Mouse (Mus musculus) hindbrain, embryonic 10.5 days (tissue): ENCODE results near the gene Rims4. TPM values are rescaled to one million over a fixed set of nuclear protein-coding genes. Genes with fewer than 3 reads are reported as not detected.

Source experiments
- DNase-seq: peaks from one replicate; pipeline ENCODE4 v3.0.0-alpha.2; 2017; ENCODE audit warnings: low spot score
- H3K27ac ChIP-seq: fragments of 300-500 bp; sonication (generic); 2 replicates; pipeline ENCODE4 v1.5.1; 2016; ENCODE audit warnings: mild to moderate bottlenecking, moderate library complexity
- H3K27me3 ChIP-seq: fragments of 300-500 bp; sonication (generic); 2 replicates; pipeline ENCODE4 v1.6.1; 2016; ENCODE audit warnings: mild to moderate bottlenecking; ENCODE audit not compliant: poor library complexity, insufficient read depth, severe bottlenecking
- H3K36me3 ChIP-seq: fragments of 300-500 bp; sonication (generic); 2 replicates; pipeline ENCODE4 v1.6.1; 2016; ENCODE audit warnings: mild to moderate bottlenecking, moderate library complexity
- H3K4me1 ChIP-seq: fragments of 300-500 bp; sonication (generic); replicated peaks from 2 replicates; pipeline ENCODE4 v1.6.1; 2016; ENCODE audit warnings: mild to moderate bottlenecking
- H3K4me3 ChIP-seq: fragments of 300-500 bp; sonication (generic); 2 replicates; pipeline ENCODE4 v1.5.1; 2016; ENCODE audit warnings: mild to moderate bottlenecking, moderate library complexity
- H3K9me3 ChIP-seq: fragments of 300-500 bp; sonication (generic); 2 replicates; pipeline ENCODE4 v1.6.1; 2016; ENCODE audit warnings: mild to moderate bottlenecking, moderate library complexity
- WGBS: fragments of 180-500 bp; shearing (Covaris S2); methylation state at CpG from one replicate; pipeline ENCODE4 v1.1.7; 2016; 5-methylcytosine and 5-hydroxymethylcytosine counted together
- polyA plus RNA-seq: library from polyadenylated mRNA; unstranded; fragments of >200 nt; fragmentation: Nextera tagmentation; extraction: Ambion mirVana; gene quantifications from 2 replicates; pipeline ENCODE4 v1.2.1, GENCODE M21; 2016

Rims4 gene
- polyA plus RNA-seq, 1 experiment from 2014 or later, result 1.6 TPM

DNA sequence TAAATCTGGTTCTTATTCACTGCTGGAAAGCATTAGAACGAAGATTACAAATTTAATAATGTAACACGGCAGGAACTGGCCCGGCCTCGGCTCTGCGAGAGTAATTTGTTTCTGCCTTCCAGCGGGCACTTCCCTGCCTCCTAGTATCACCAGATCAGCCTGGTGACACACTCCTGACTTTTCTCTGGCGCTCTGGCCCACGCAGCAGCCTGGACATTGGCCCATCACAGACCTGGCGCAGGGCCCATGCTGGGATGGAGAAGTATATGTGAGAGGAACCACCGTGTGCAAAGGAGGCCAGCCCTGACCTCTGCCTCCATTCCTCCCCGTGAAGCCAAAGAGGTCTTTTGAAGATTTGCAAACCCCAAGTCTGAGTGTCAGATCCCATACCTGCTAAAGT, 15.0 kb downstream of the Rims4 start:
- no peak for DNase-seq
- H3K27ac ChIP-seq, result no peak overlapping the region
- no peaks in the 10 kb centered on the region for H3K9me3 ChIP-seq
- H3K4me3 ChIP-seq, result no peak overlapping the region
- H3K27me3 ChIP-seq, result no peaks in the 10 kb centered on the region
- no peaks in the 10 kb centered on the region for H3K36me3 ChIP-seq
- 72% methylated on average over 11 of the region's 11 CpGs for WGBS
- H3K4me1 ChIP-seq, result peaks cover 12% of the 10 kb centered on the region; the same call in 1 of the 2 replicates

DNA sequence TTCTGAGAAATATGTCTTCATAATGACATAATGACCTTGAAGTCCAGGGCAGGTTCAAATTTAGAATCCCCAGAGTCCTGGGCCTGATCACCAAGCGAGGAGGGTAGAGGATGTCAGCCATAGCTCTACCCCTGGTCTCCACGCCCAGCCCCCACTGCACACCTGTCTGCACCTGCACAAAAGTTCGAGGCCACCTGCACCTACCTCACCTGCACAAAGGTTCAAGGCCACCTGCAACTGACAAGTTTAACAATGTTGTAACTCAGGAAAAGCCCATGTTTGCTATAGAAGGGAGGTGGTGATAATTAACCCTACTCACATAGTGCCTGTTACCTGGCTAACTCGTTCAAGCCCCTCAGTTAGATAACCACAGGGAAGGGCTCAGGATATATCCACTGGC, 16.0 kb downstream of the Rims4 start:
- Histone ChIP-seq H3K9me3 (no peaks in the 10 kb centered on the region), H3K27me3 (no peaks in the 10 kb centered on the region), H3K36me3 (no peaks in the 10 kb centered on the region), H3K4me3 (no peak overlapping the region), H3K4me1 (peaks cover 12% of the 10 kb centered on the region; the same call in 1 of the 2 replicates), H3K27ac (no peak overlapping the region)
- WGBS, result 87% methylated on average over 4 of the region's 4 CpGs
- no peak for DNase-seq

DNA sequence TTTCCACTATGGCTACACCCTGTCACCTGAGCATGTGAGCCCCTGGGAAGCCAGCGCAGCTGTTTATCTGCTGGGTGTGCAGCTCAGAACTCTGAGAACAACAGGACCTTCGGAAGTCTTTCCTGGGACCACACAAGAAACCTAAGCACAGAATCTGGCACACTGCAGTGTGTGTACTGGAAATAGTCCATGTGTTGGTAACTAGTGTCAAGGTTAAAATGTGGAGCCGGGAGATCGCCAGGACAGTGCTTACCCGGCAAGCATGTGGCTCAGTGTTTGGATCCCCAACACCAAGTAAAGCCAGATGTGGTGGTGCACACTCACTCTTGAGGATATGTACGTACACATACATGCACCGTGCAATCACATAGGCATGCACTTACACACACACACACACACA, 17.4 kb downstream of the Rims4 start:
- Histone ChIP-seq H3K9me3 (no peaks in the 10 kb centered on the region), H3K27me3 (no peaks in the 10 kb centered on the region), H3K27ac (no peak overlapping the region), H3K36me3 (no peaks in the 10 kb centered on the region), H3K4me1 (peaks cover 12% of the 10 kb centered on the region; the same call in 1 of the 2 replicates), H3K4me3 (no peak overlapping the region)
- DNase-seq, result no peak
- 87% methylated on average over 7 of the region's 7 CpGs for WGBS

DNA sequence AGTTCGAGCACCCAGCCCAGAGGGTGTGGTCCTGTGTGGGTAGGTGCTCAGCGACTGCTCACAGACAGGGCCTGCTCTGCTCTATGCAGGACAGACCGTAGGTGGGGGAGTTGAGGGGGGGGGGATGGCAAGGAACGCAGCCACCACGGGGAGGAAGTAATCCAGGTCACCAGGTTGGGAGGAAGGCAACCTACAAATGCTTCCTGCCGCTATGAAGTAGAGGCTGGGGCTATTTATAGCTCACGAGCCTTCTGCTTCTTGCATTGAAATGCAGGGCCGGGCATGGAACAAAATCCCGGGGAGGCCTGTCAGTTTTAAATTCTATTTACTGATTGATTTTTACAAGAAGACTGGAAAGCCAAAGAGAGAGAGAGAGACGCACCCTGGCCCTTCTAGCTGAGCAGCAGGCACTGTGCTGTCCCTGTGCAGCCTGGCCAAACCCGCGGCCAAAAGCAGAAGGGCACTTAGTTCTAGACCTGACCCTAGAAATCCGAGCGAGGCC, 18.5 kb downstream of the Rims4 start:
- peaks cover 10% of the 10 kb centered on the region; the same call in 1 of the 2 replicates for H3K4me1 ChIP-seq
- peak overlapping the region; percentile 40; the same call in 1 of the 2 replicates for H3K27ac ChIP-seq
- 62% methylated on average over 14 of the region's 14 CpGs for WGBS
- H3K9me3 ChIP-seq, result no peaks in the 10 kb centered on the region
- H3K4me3 ChIP-seq, result no peak overlapping the region
- H3K27me3 ChIP-seq, result no peaks in the 10 kb centered on the region
- H3K36me3 ChIP-seq, result no peaks in the 10 kb centered on the region
- no peak for DNase-seq

DNA sequence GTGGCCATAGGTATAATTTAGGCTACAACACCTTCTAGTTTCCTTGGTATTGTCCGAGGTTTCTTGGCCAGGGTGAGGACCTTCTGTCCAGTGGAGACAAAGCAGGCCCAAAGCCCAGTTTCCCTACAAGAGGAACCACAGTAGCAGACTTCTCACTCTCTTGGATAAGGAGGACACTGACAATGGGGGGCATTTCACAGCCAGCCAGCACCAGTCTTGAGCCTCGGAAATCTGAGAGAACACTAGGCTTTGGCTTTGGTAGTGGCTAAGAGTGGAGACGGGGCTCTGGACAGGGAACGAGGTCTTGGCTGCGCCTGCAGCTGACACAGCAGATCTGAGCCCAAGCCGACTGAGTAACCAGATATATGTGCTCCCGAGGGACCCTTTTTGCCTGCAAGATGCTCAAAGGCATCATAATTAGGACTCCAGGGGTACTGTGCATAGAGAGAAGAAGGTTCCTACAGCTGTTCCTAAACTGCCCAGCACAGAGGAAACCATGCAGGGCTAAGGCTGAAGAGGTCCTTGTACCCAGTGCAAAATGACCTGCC, 20.4 kb downstream of the Rims4 start:
- Histone ChIP-seq H3K4me3 (no peak overlapping the region), H3K27ac (no peak overlapping the region), H3K36me3 (no peaks in the 10 kb centered on the region), H3K9me3 (no peaks in the 10 kb centered on the region), H3K27me3 (no peaks in the 10 kb centered on the region), H3K4me1 (peaks cover 4% of the 10 kb centered on the region; the same call in 1 of the 2 replicates)
- 78% methylated on average over 7 of the region's 7 CpGs for WGBS
- no peak for DNase-seq

DNA sequence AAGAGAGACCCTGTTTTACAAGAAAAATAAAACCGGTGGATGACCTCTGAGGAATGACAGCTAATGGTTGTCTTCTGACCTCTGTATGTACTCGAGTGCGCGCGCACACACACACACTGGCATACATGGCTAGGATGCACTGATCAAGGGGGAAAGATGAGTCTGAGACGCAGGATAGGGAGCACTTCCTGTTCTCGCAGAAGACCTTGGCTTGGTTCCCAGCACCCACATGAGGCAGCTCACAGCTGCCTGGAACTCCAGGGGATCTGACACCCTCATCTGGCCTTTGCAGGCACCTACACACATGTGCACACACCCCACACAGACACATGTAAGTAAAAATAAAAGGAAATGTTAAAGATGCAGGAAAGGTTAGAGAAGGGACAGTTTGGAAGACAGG, 21.5 kb downstream of the Rims4 start:
- Histone ChIP-seq H3K9me3 (no peaks in the 10 kb centered on the region), H3K27ac (no peak overlapping the region), H3K27me3 (no peaks in the 10 kb centered on the region), H3K4me3 (no peak overlapping the region), H3K4me1 (peaks cover 4% of the 10 kb centered on the region; the same call in 1 of the 2 replicates), H3K36me3 (no peaks in the 10 kb centered on the region)
- 95% methylated on average over 7 of the region's 7 CpGs for WGBS
- DNase-seq, result no peak

DNA sequence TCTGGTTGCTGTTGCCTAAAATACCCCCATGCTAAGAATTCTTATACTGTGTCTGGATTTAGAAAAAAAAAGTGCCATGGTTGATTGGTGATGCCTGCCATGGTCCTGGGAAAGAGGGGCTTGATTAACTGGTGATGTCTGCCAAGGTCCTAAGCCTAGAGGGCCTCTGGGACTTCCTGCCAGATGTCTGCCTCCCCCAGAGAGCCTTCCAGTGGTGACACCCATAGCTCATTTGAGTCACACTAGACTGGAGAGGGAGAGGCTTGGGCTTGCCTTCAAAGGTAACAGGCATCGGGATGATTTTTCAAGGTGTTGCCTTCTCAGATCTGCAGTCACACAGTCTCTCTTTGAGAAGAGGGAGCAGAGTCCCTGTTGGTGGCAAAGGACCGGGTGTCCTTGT, 23.3 kb downstream of the Rims4 start:
- Histone ChIP-seq H3K4me3 (no peak overlapping the region), H3K27ac (no peak overlapping the region), H3K4me1 (peaks cover 13% of the 10 kb centered on the region; the same call in 1 of the 2 replicates), H3K27me3 (no peaks in the 10 kb centered on the region), H3K9me3 (no peaks in the 10 kb centered on the region), H3K36me3 (no peaks in the 10 kb centered on the region)
- WGBS, result 75% methylated on average over 2 of the region's 2 CpGs
- no peak for DNase-seq

DNA sequence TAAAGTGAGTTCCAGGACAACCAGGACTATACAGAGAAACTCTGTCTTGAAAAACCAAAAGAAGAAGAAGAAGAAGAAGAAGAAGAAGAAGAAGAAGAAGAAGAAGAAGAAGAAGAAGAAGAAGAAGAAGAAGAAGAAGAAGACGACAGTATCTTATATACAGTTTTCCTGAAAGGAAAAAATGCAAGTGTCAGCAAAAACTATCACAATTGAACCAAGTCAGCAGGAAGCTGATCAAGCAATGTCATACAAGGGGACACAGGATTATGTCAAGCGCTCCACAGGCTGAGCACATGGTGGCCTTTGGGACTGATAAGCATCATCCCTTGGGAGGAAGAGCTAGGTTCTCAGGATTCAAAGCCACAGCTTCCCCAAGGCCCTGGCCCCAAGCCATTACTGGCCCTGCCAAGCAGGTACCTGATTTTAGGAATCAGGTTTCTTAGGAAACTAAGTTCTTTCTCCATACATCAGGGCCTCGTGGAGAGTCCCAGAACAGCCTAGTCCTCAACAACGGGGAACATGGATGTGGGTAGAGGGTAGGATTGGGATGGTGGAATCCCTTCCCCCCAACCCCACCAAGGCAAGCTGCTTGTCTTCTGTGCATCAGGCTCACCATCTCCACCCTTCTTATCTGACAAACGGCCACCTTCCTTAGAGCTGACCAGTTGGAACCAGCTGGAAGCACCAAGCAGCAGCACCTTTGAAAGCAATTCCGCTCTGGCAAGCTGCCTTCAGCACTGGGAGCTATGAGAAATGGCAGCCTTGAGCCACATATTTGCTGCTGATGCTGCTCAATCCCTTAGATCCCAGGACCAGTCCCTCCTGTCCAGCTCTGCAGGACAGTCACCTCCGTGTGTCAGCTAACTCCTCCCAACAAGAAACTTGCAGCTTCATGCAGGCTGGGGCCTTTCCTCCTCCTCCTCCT, 24.8 kb downstream of the Rims4 start:
- H3K27me3 ChIP-seq, result no peaks in the 10 kb centered on the region
- 65% methylated on average over 7 of the region's 7 CpGs for WGBS
- DNase-seq, result no peak

DNA sequence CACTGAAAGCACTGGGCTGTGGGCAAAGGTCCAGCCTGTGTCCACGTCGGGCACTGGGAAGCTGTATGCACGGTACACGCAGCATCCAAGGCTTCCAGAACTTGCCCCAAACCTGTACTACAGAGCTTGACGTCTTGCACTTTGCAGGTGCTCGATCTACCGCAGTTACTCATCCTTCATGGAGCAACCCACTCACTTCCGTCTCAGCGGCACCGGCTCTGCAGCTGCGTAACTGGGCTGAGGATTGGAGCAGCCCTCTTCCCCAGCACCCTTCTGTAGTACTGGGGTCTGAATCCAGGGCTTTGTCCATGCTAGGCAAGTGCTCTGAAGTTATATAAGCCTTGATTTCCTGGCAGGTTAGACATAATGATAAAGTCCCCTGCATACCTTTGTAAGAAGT, 27.2 kb downstream of the Rims4 start:
- H3K9me3 ChIP-seq, result no peaks in the 10 kb centered on the region
- DNase-seq, result no peak
- H3K27me3 ChIP-seq, result no peaks in the 10 kb centered on the region
- 93% methylated on average over 11 of the region's 11 CpGs for WGBS
- H3K27ac ChIP-seq, result no peak overlapping the region
- H3K36me3 ChIP-seq, result no peaks in the 10 kb centered on the region
- H3K4me3 ChIP-seq, result no peak overlapping the region
- peaks cover 9% of the 10 kb centered on the region; the same call in 1 of the 2 replicates for H3K4me1 ChIP-seq

More for the DNA sequence above, 24.8 kb downstream of the Rims4 start:
- Histone ChIP-seq H3K27ac (no peak overlapping the region), H3K9me3 (no peaks in the 10 kb centered on the region), H3K4me3 (no peak overlapping the region), H3K36me3 (no peaks in the 10 kb centered on the region), H3K4me1 (peaks cover 9% of the 10 kb centered on the region; the same call in 1 of the 2 replicates)

DNA sequence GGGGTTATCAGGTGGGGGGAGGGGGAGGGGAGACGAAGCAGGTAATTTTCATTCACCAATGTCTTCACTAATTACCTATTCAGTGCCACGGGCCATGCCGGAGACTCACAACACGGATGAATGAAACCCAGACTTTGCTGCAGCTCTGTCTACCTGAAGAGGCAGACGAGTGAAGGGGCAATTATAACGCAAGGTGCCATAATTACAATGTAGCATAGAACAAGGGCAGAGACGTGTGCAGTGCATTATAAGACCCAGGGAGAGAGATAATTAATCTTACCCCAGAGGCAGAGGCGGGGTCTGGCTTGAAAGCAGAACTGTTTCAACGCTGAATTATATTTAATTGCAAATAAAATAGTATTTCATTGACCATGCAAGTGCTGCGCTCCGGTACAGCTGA, 27.9 kb downstream of the Rims4 start:
- H3K4me3 ChIP-seq, result no peak overlapping the region
- H3K27me3 ChIP-seq, result no peaks in the 10 kb centered on the region
- WGBS, result 81% methylated on average over 11 of the region's 11 CpGs
- no peak for DNase-seq
- H3K27ac ChIP-seq, result no peak overlapping the region
- H3K4me1 ChIP-seq, result peaks cover 9% of the 10 kb centered on the region; the same call in 1 of the 2 replicates
- H3K9me3 ChIP-seq, result no peaks in the 10 kb centered on the region
- no peaks in the 10 kb centered on the region for H3K36me3 ChIP-seq

DNA sequence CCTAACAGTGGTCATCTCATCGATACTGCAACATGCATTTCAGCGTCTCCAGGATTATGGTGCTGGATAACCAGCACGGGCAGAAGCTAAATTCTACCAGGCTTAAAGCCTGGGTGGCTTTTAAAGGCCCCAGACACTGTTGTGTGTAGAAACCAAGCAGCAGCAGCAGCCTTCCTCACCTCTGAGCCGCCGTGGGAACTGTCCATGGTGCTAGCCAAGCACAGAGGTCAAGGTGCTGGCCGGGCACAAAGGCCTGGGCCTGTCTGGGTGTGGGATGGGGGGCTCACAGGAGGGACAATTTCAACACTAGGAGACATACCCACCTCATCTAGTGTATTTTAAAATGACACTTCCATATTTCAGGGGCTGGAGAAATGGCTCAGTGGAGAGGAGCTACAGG, 29.1 kb downstream of the Rims4 start:
- Histone ChIP-seq H3K27ac (no peak overlapping the region), H3K9me3 (no peaks in the 10 kb centered on the region), H3K4me1 (peaks cover 9% of the 10 kb centered on the region; the same call in 1 of the 2 replicates), H3K27me3 (no peaks in the 10 kb centered on the region), H3K4me3 (no peak overlapping the region), H3K36me3 (no peaks in the 10 kb centered on the region)
- DNase-seq, result peak; percentile 50
- WGBS, result 36% methylated on average over 6 of the region's 6 CpGs

DNA sequence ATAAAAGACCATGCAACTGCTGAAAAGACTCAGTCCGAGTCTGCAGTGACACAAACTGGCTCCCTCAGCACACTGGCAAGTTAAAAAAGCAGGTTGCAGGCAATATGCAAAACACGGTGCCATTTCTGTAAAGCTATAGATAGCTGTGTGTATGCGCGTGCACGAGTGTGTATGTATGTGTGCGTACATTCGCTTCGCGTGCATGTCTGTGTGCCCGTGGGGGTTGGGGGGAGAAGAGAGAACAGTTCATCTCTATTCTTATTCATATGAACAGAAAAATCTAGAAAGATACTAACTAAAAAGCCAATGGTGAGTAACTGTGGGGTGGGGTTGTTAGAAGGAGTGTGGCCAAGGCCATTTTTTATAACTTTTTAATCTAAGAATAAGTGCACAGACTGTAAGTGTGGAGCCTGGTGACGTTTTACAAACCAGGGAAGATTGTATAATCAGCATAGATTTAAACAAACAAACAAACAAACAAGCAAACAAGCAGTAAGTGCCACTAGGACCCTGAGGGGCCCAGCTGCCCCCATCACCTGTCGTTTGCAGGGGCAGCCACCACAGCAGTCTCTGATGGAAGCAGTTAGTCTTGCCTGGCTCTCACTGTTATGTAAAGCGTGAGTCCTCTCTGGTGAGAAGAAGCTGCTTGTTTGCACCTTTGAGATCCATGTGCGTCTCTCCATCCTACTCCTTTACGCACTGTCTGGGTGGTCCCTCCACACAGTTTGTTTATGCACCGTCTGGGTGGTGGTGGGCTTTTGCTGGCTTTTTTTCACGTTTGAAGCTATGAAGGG, 35.4 kb downstream of the Rims4 start:
- no peak for DNase-seq
- Histone ChIP-seq H3K27ac (no peak overlapping the region), H3K4me3 (no peak overlapping the region), H3K27me3 (no peaks in the 10 kb centered on the region), H3K4me1 (no peaks in the 10 kb centered on the region), H3K9me3 (no peaks in the 10 kb centered on the region), H3K36me3 (no peaks in the 10 kb centered on the region)
- 70% methylated on average over 17 of the region's 17 CpGs for WGBS
